Mouse (Mus musculus): ENCODE results near the gene Tjp2.

GRCm38 (mm10) chr19:24118775-24119174 is 106.1 kb downstream of the Tjp2 start:
- TF ChIP-seq POLR2A (IDR thresholded peaks at IDR 0.05; ENCODE audit: low read depth, low read length), result no peak
- TF ChIP-seq CTCF (IDR thresholded peaks at IDR 0.05; ENCODE audit: extremely low read depth, insufficient read depth, insufficient read length, insufficient replicate concordance), result no peak

Data from spleen, adult 2 months (tissue).